Mouse (Mus musculus) hindbrain, embryonic 16.5 days (tissue): Measurements from ENCODE around the gene Ap1g1. TPM values are rescaled to one million over a fixed set of nuclear protein-coding genes. Genes with fewer than 3 reads are reported as not detected.

Source experiments
- ATAC-seq: fragments of 200-750 bp; cut with Nextera tagmentation; 2 replicates; pipeline ENCODE4 v1.8.0; 2017; ENCODE audit warnings: moderate TSS enrichment, moderate library complexity
- H3K27ac ChIP-seq: fragments of 300-500 bp; sonication (generic); 2 replicates; pipeline ENCODE4 v1.5.1; 2014; ENCODE audit warnings: low read depth, mild to moderate bottlenecking, control low read depth, low read length, moderate library complexity
- H3K27me3 ChIP-seq: fragments of 300-500 bp; sonication (generic); replicated peaks from 2 replicates; pipeline ENCODE4 v1.6.1; 2014; ENCODE audit warnings: low read length; ENCODE audit not compliant: control insufficient read depth, insufficient read depth
- H3K36me3 ChIP-seq: fragments of 300-500 bp; sonication (generic); 2 replicates; pipeline ENCODE4 v1.6.1; 2014; ENCODE audit warnings: mild to moderate bottlenecking, low read length, moderate library complexity, mixed read lengths; ENCODE audit not compliant: control insufficient read depth, insufficient read depth
- H3K4me1 ChIP-seq: fragments of 300-500 bp; sonication (generic); 2 replicates; pipeline ENCODE4 v1.6.1; 2014; ENCODE audit warnings: low read depth, low read length; ENCODE audit not compliant: control insufficient read depth, insufficient read depth
- H3K4me2 ChIP-seq: fragments of 300-500 bp; sonication (generic); 2 replicates; pipeline ENCODE4 v1.6.1; 2014; ENCODE audit warnings: mild to moderate bottlenecking, low read length, control low read depth, moderate library complexity
- H3K4me3 ChIP-seq: fragments of 300-500 bp; sonication (generic); 2 replicates; pipeline ENCODE4 v1.5.1; 2014; ENCODE audit warnings: mild to moderate bottlenecking, low read length, control low read depth, moderate library complexity
- H3K9ac ChIP-seq: fragments of 300-500 bp; sonication (generic); 2 replicates; pipeline ENCODE4 v1.6.1; 2014; ENCODE audit warnings: low read depth, mild to moderate bottlenecking, control low read depth, low read length, moderate library complexity
- H3K9me3 ChIP-seq: fragments of 300-500 bp; sonication (generic); 2 replicates; pipeline ENCODE4 v1.6.1; 2014; ENCODE audit warnings: mild to moderate bottlenecking, low read length, moderate library complexity; ENCODE audit not compliant: control insufficient read depth
- WGBS: fragments of 180-500 bp; shearing (Covaris S2); extraction: QIAGEN DNeasy Blood & Tissue Kit; methylation state at CpG from one replicate; pipeline ENCODE4 v1.1.7; 2014; 5-methylcytosine and 5-hydroxymethylcytosine counted together
- polyA plus RNA-seq: library from polyadenylated mRNA; unstranded; fragments of >200 nt; fragmentation: Nextera tagmentation; extraction: Ambion mirVana; gene quantifications from 2 replicates; pipeline ENCODE4 v1.2.1, GENCODE M21; 2015

The Ap1g1 gene
- polyA plus RNA-seq, 1 experiment from 2014 or later, result 42.7 TPM

DNA sequence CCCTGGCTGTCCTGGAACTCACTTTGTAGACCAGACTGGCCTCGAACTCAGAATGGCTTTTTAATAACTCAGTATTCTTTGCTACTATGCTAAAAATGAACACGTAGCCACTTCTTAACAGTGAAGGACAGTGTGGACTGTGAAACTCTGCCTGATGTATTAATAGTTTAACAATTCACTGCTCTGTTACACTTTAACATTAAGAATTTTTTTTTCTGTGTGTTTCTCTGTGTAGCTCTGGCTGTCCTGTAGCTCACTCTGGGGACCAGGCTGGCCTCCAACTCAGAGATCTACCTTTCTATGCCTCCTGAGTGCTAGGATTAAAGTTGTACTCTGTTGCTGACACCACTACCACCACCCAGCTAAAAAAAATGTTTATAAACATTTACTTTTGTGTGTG lies 45.2 kb downstream of the Ap1g1 start:
- Histone ChIP-seq H3K4me2 (no peak overlapping the region), H3K9ac (no peak overlapping the region), H3K27me3 (no peaks in the 10 kb centered on the region), H3K27ac (no peak overlapping the region), H3K36me3 (0 out of 2 replicates have a peak, but pooled peaks cover 2% of the 10 kb centered on the region), H3K9me3 (no peaks in the 10 kb centered on the region), H3K4me1 (no peaks in the 10 kb centered on the region), H3K4me3 (no peak overlapping the region)
- ATAC-seq, result no peak
- WGBS, result 92% methylated on average over 2 of the region's 2 CpGs

DNA sequence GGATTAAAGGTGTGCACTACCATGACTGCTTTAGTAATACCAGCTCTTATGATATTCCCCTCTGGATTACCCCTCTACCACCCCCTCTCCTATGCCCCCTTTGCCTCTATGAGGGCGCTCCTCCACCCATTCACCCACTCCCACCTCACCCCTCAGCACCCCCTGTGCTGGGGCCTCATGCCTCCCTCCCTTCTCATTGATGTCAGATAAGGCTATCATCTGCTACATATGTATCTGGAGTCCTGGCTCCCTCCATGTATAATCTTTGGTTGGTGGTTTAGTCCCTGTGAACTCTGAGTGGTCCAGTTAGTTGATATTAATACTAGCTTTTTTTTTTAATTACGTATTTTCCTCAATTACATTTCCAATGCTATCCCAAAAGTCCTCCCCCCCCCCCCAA lies 61.5 kb downstream of the Ap1g1 start:
- H3K36me3 ChIP-seq, result peaks cover 12% of the 10 kb centered on the region
- H3K27ac ChIP-seq, result no peak overlapping the region
- H3K4me1 ChIP-seq, result no peaks in the 10 kb centered on the region
- H3K9ac ChIP-seq, result no peak overlapping the region
- no peak for ATAC-seq
- 94% methylated on average over 2 of the region's 2 CpGs for WGBS
- H3K27me3 ChIP-seq, result no peaks in the 10 kb centered on the region
- H3K4me2 ChIP-seq, result no peak overlapping the region
- no peaks in the 10 kb centered on the region for H3K9me3 ChIP-seq
- no peak overlapping the region for H3K4me3 ChIP-seq

DNA sequence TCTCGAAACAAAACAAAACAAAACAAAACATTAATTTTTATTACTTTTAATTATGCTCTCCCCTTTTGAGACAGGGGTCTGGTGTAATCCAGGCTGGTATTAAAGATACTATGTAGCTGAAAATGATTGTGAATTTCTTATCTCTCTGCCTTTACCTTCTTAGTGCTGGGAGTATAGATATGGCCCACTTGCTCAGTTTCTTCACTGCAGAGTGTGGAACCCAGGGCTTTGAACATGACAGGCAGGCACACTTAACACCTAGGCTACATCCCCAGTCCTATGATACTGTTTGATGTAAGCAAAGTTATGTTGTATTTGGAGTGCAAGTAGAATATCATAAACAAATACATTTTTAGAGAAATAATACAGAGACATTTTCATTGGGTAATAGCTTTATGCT lies 64.1 kb downstream of the Ap1g1 start:
- H3K27ac ChIP-seq, result no peak overlapping the region
- WGBS, result 84% methylated on average over 1 of the region's 1 CpGs
- no peak overlapping the region for H3K9ac ChIP-seq
- H3K9me3 ChIP-seq, result no peaks in the 10 kb centered on the region
- H3K27me3 ChIP-seq, result no peaks in the 10 kb centered on the region
- H3K4me3 ChIP-seq, result no peak overlapping the region
- H3K4me1 ChIP-seq, result no peaks in the 10 kb centered on the region
- peaks cover 11% of the 10 kb centered on the region for H3K36me3 ChIP-seq
- no peak overlapping the region for H3K4me2 ChIP-seq
- no peak for ATAC-seq

DNA sequence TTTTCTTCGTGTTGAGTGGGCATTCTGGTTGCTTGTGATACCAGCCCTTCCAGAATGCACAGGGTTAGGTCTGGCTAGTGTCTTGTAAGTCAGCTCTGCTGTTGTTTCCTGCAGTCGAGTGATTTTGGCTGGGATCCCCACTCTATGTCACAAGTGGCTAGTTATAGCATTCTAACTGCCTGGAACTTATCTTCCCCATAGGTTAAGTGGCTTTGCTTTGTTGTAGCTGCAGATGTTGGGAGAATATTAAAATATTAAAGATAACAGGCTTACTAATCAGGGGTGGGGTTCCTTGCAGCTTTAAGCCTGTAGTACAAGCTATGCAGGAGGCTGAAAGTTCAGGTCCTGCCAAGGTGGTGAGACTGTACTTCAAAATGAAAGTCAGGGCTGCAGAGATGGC lies 69.5 kb downstream of the Ap1g1 start:
- ATAC-seq, result no peak
- WGBS, result 81% methylated on average over 2 of the region's 2 CpGs
- peaks cover 29% of the 10 kb centered on the region for H3K36me3 ChIP-seq
- H3K9me3 ChIP-seq, result no peaks in the 10 kb centered on the region
- no peak overlapping the region for H3K27ac ChIP-seq
- H3K4me3 ChIP-seq, result no peak overlapping the region
- H3K4me1 ChIP-seq, result no peaks in the 10 kb centered on the region
- no peak overlapping the region for H3K9ac ChIP-seq
- no peaks in the 10 kb centered on the region for H3K27me3 ChIP-seq
- no peak overlapping the region for H3K4me2 ChIP-seq

DNA sequence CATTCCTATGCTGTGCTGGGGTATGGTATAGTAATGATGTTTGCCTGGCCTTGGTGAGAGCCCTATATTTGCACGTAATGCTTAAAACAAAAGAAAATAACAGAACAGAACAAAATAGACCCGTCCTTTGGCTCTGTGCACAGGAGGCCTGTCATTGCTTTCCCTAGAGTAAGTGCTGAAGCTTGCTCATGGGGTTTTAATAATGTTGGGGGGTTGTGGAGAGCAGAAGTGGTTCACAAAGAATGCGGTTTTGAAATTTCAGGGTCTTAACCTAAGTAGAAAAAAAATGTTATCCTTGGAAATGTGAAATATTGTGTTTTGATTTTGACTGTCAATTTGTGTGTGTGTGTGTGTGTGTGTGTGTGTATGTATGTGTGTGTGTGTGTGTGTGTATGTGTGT lies 70.6 kb downstream of the Ap1g1 start:
- Histone ChIP-seq H3K36me3 (peaks cover 23% of the 10 kb centered on the region), H3K9me3 (no peaks in the 10 kb centered on the region)

DNA sequence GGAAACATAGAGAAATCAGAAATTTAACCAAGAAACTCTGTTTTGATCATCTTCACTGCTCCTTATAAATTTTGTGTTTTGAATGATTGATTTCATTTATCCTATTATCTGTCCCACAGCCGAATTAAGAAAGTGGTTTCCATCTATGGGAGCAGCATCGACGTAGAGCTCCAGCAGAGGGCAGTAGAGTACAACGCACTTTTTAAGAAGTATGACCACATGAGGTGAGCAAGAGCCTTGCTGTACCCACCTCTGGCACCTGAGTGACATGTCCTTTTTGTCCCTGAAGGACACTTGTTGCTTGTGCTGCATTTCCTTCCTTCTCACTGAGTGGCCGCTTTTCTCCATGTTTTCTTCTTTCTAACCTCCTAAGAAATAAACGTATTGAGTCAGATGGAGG lies 75.1 kb downstream of the Ap1g1 start:
- no peak for ATAC-seq
- no peak overlapping the region for H3K4me3 ChIP-seq
- H3K4me2 ChIP-seq, result no peak overlapping the region
- no peak overlapping the region for H3K27ac ChIP-seq
- H3K9ac ChIP-seq, result no peak overlapping the region
- WGBS, result 43% methylated on average over 6 of the region's 6 CpGs
- H3K36me3 ChIP-seq, result peaks cover 27% of the 10 kb centered on the region
- no peaks in the 10 kb centered on the region for H3K4me1 ChIP-seq
- no peaks in the 10 kb centered on the region for H3K27me3 ChIP-seq
- no peaks in the 10 kb centered on the region for H3K9me3 ChIP-seq

More for the DNA sequence above, 70.6 kb downstream of the Ap1g1 start:
- no peak overlapping the region for H3K27ac ChIP-seq
- no peak for ATAC-seq
- no peak overlapping the region for H3K4me3 ChIP-seq
- WGBS, result 86% methylated on average over 3 of the region's 3 CpGs
- no peak overlapping the region for H3K4me2 ChIP-seq
- H3K9ac ChIP-seq, result no peak overlapping the region
- no peaks in the 10 kb centered on the region for H3K4me1 ChIP-seq
- no peaks in the 10 kb centered on the region for H3K27me3 ChIP-seq

DNA sequence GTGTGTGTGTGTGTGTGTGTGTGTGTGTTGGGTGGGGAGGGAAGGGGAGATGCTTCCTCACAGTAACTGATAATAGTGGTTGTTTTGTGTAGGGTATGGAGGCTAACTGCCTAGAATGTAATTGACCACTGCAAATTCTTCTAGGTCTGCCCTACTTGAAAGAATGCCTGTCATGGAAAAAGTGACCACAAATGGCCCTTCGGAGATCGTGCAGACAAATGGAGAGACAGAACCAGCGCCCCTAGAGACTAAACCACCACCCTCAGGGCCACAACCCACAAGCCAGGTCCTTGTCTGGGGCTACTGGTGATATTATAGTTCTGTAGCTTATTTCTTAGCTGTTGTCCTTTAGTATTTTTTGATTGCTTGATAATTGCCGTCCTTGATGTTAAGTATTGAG lies 76.2 kb downstream of the Ap1g1 start:
- WGBS, result 92% methylated on average over 4 of the region's 4 CpGs
- H3K27ac ChIP-seq, result no peak overlapping the region
- no peak for ATAC-seq
- H3K4me1 ChIP-seq, result no peaks in the 10 kb centered on the region
- no peak overlapping the region for H3K4me3 ChIP-seq
- no peaks in the 10 kb centered on the region for H3K9me3 ChIP-seq
- no peaks in the 10 kb centered on the region for H3K27me3 ChIP-seq
- no peak overlapping the region for H3K9ac ChIP-seq
- no peak overlapping the region for H3K4me2 ChIP-seq
- peaks cover 25% of the 10 kb centered on the region for H3K36me3 ChIP-seq

DNA sequence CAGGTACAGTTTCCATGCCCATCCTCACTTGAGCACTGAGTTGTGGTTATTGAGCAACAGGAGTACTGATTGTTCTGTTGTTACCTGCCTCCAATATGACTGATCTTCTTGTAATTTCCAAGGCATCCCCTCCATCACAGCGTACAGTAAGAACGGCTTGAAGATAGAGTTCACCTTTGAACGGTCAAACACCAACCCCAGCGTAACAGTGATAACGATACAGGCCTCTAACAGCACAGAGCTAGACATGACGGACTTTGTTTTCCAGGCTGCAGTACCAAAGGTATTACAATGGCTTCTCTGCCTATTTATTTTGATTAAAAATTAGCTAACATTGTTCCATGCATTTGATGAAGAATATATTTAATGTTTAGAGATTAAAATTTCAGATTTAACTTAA lies 77.1 kb downstream of the Ap1g1 start:
- H3K9me3 ChIP-seq, result no peaks in the 10 kb centered on the region
- H3K4me3 ChIP-seq, result no peak overlapping the region
- 98% methylated on average over 6 of the region's 6 CpGs for WGBS
- H3K4me2 ChIP-seq, result no peak overlapping the region
- no peaks in the 10 kb centered on the region for H3K27me3 ChIP-seq
- H3K4me1 ChIP-seq, result no peaks in the 10 kb centered on the region
- no peak overlapping the region for H3K27ac ChIP-seq
- no peak overlapping the region for H3K9ac ChIP-seq
- no peak for ATAC-seq
- peaks cover 29% of the 10 kb centered on the region for H3K36me3 ChIP-seq

DNA sequence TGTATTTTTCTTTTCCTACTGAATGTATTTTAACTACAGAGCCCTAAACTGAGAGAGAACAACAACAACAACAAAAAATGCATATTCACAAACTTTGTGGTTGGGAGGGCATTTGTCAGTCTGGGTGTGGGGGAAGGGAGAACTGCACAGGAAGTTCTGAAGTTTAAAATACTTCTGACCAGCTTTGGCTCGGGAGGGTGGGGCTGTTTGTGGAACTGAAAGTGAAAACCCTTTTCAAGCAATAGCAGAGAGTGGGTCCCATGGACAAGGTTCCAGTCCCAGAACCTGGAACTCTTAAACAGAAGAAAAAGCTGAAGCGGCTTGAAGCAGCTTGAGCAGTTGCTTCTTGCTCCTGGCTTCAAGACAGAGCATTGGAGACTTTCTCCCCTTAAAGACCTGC lies 85.0 kb downstream of the Ap1g1 start:
- ATAC-seq, result no peak
- Histone ChIP-seq H3K9ac (no peak overlapping the region), H3K27me3 (no peaks in the 10 kb centered on the region), H3K4me3 (no peak overlapping the region), H3K9me3 (no peaks in the 10 kb centered on the region), H3K4me2 (no peak overlapping the region), H3K36me3 (peaks cover 17% of the 10 kb centered on the region), H3K27ac (no peak overlapping the region), H3K4me1 (peaks cover 4% of the 10 kb centered on the region; the same call in 1 of the 2 replicates)
- WGBS, result 88% methylated on average over 2 of the region's 2 CpGs

DNA sequence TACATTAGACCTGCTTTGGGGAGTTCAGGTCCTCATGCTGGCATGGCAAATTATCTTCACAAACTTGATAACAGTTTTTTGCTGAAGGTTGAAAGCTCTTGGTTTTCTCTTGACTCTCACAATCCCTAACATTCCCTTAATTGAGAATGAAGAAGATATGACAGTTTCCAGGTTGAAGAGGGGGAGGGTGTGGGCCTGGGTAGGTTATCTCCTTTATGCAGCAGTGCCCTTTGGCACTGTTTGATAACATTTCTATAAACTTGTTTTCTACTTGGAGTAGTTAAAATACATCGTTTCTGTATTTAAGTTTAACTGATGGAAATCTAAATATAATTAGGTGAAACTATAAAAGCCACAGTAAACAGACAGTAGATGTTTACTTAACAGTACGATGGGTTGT lies 86.4 kb downstream of the Ap1g1 start:
- H3K36me3 ChIP-seq, result peaks cover 15% of the 10 kb centered on the region
- no peak overlapping the region for H3K27ac ChIP-seq
- no peaks in the 10 kb centered on the region for H3K9me3 ChIP-seq
- no peaks in the 10 kb centered on the region for H3K27me3 ChIP-seq
- no peak for ATAC-seq
- no peak overlapping the region for H3K4me2 ChIP-seq
- 91% methylated on average over 2 of the region's 2 CpGs for WGBS
- H3K9ac ChIP-seq, result no peak overlapping the region
- peaks cover 6% of the 10 kb centered on the region for H3K4me1 ChIP-seq
- no peak overlapping the region for H3K4me3 ChIP-seq
